Mouse (Mus musculus): ENCODE data around the gene Pald1. TPM values are rescaled to one million over a fixed set of nuclear protein-coding genes. Genes with fewer than 3 reads are reported as not detected.

Pald1 gene
- polyA plus RNA-seq (2014; fragmentation: Illumina TruSeq; extraction: RNeasy Lipid Tissue Mini Kit (QIAGEN cat#74804); ENCODE audit: low read depth, low replicate concordance), result 13.7 TPM

DNA sequence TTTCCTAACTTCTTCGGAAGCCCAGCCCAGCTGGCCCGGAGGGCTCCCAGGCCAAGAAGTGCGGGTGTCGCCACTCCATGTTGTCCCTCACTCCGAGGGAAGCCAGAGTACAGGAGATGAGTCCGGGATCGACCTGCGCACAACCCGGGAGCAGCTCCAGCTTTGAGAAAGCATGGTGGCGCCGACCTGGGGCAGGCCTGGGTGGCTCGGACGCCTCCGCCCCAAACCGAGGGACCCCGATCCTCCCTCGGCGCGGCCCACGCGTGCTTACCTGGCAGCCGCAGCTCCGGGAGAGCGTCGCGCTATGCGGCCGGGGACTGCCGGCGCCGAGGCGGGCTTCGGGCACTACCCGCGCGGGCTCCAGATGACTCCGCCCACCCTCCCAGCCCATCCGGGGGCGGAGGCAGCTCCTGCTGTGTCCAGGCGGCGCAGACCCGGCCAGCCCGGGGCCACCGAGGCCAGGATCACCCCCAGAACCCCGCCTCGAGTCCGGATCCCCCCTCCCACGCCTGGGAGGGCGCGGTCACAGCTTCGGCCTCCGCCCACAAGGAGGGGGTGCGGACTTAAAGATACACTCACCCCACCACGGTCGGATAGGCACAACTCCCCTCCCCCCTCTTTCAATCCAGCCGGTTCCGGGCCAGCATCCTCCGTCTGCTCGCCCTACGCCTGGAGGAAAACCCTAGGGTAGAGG, at the start of gene Pald1:
Gene Pald1, minus strand, starts transcription at position 510 of the 694 bp plus-strand sequence.

DNA sequence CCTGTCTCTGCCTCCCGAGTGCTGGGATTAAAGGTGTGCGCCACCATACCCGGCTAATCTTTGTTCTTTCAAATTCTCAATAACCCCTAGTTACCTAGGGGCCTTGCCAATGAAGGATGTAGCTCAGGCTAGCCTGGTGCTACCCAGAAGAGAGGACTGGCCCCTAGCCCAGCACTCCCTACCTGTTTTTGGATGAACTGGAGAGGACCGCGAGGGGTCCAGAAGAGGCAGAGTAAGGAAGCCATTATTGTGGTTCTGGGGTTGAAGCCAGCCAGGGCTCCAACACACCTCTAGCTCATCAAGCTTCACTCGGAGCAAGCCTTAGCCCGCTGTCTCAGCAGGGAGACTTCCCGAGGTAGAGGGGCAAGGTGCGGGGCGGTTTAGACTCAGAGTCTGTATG, 34.3 kb upstream of the Pald1 start, which contains the start of gene Nodal:
Gene Nodal, plus strand, starts transcription at position 301 of the 400 bp plus-strand sequence.

DNA sequence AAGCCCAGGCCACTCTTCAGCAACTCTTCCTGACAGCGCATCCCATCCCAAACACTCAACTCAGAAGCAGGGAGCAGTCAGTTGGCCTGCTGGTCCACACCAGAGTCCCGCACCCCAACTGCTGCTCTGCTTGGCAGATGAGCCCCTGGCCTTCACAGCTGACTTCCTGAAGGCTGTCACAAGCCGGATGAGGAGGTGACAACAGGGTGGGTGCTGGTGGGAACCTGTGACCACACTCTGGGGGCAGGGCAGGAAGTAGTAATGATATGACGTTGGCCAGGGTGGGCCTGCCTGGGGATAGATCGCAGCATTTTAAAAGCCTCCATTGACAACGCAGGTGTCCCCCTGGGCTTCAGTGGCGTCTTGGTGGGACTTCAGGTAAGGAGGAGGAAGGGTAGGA, 85.9 kb downstream of the Pald1 start, which contains the start of gene Prf1:
Gene Prf1, plus strand, starts transcription at position 357 of the 400 bp plus-strand sequence.

DNA sequence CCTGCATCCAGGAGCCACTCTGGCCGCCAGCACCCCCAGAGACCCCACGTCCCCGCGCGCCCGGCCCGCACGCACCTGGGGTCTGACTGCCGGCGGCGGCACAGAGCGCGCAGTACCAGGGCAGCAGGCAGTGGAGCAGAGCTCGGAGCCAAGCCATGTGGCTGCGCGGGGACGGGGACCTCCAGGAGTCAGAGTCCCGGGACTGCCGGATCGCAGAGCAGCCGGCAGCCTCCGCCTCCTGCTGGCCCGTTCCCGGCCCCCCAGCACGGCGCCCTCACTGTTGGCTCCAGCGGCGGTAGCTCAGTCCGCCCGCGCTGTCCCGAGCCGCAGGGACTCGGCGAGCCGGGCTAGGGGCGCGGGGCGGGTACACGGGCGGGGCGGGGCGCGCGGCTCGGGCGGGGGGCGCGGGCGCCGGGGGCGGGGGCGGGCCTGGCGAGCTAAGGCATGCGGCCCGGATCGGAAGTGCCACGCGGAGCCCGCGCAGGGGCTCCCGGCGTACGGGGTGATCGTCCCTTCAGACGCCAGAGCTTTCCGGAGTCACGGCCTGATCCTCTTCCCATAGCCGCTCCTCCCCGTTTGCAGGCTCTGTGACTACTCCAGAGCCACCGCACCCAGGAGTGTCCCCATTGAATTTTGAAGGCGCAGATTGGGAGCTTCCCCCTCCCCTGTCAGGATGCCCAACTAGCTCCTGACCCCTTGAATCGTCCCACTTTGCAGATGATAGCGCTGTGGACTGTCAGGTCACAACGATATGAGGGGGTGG, 110.1 kb downstream of the Pald1 start, which contains the start of gene Adamts14:
Gene Adamts14, minus strand, starts transcription at position 358 of the 763 bp plus-strand sequence.

Other genes starting within 250 kb of the Pald1 start
- 19.5 TPM for gene Sgpl1, start 235.8 kb downstream of the Pald1 start, polyA plus RNA-seq (2014; fragmentation: Illumina TruSeq; extraction: RNeasy Lipid Tissue Mini Kit (QIAGEN cat#74804); ENCODE audit: low read depth, low replicate concordance)
- gene Tbata, start 211.6 kb downstream of the Pald1 start, polyA plus RNA-seq (2014; fragmentation: Illumina TruSeq; extraction: RNeasy Lipid Tissue Mini Kit (QIAGEN cat#74804); ENCODE audit: low read depth, low replicate concordance), result not detected
- gene Adamts14, start 110.1 kb downstream of the Pald1 start, polyA plus RNA-seq (2014; fragmentation: Illumina TruSeq; extraction: RNeasy Lipid Tissue Mini Kit (QIAGEN cat#74804); ENCODE audit: low read depth, low replicate concordance), result 0.63 TPM
- gene Prf1, start 85.7 kb downstream of the Pald1 start, polyA plus RNA-seq (2014; fragmentation: Illumina TruSeq; extraction: RNeasy Lipid Tissue Mini Kit (QIAGEN cat#74804); ENCODE audit: low read depth, low replicate concordance), result not detected
- not detected for gene Nodal, start 34.4 kb upstream of the Pald1 start, polyA plus RNA-seq (2014; fragmentation: Illumina TruSeq; extraction: RNeasy Lipid Tissue Mini Kit (QIAGEN cat#74804); ENCODE audit: low read depth, low replicate concordance)
- 54.2 TPM for gene Eif4ebp2, start 69.1 kb upstream of the Pald1 start, polyA plus RNA-seq (2014; fragmentation: Illumina TruSeq; extraction: RNeasy Lipid Tissue Mini Kit (QIAGEN cat#74804); ENCODE audit: low read depth, low replicate concordance)
- gene Lrrc20, start 92.3 kb upstream of the Pald1 start, polyA plus RNA-seq (2014; fragmentation: Illumina TruSeq; extraction: RNeasy Lipid Tissue Mini Kit (QIAGEN cat#74804); ENCODE audit: low read depth, low replicate concordance), result 34.1 TPM
- not detected for gene Npffr1, start 212.0 kb upstream of the Pald1 start, polyA plus RNA-seq (2014; fragmentation: Illumina TruSeq; extraction: RNeasy Lipid Tissue Mini Kit (QIAGEN cat#74804); ENCODE audit: low read depth, low replicate concordance)